ENCODE assay signal across 11 mouse cellular contexts in genomic region chr13:59972093-59972427, GRCm38 (mm10).
A peak's percentile ranks its signal among the peaks of the same experiment; 100 is the strongest.
DNase-seq lines count a peak whose midpoint lies in the region; ATAC-seq and TF ChIP-seq lines count a peak whose summit lies in the region.
"Had no signal": no experiment of that assay in that cellular context is flagged by ENCODE, and none has a peak within 500 bp of the region (broad histone marks: within the 10 kb centered on the region; RNA-seq: fewer than 3 reads in every experiment).

No protein-coding gene starts in this region.

- H3K4me2 ChIP-seq in midbrain, postnatal 0 days (ENCODE audit: low read depth, low read length, poor library complexity, severe bottlenecking): no peak overlapping the region
- H3K4me2 ChIP-seq in intestine, embryonic 16.5 days (ENCODE audit: low read depth, low read length): peak overlapping the region; percentile 54; the same call in 1 of the 2 replicates
- peak overlapping the region; percentile 48 for H3K4me2 ChIP-seq in neural tube, embryonic 15.5 days

- WGBS in midbrain, embryonic 10.5 days: 32% methylated on average over 9 of the region's 9 CpGs
- WGBS in midbrain, postnatal 0 days: 27% methylated on average over 9 of the region's 9 CpGs
- 57% methylated on average over 9 of the region's 9 CpGs for WGBS in intestine, embryonic 16.5 days
- 38% methylated on average over 9 of the region's 9 CpGs for WGBS in neural tube, embryonic 15.5 days

- DNase-seq in heart, adult 11 months: peak; percentile 83
- DNase-seq in heart, postnatal 10 days: no peak
- no peak for DNase-seq in midbrain, embryonic 10.5 days (ENCODE audit: low spot score)
- DNase-seq in midbrain, postnatal 0 days (ENCODE audit: low spot score): no peak
- DNase-seq in right cerebral cortex, postnatal 36 days (ENCODE audit: low spot score in 2 of 2): no peak
- DNase-seq in urinary bladder, adult 18-20 months (ENCODE audit: low spot score in 2 of 2): no peak
- DNase-seq: adrenal gland, postnatal 25 days; cerebellum, adult 18-20 months; liver, postnatal 0 days had no signal

- peak overlapping the region; percentile 48 for H3K4me3 ChIP-seq in midbrain, embryonic 10.5 days
- no peak overlapping the region for H3K4me3 ChIP-seq in midbrain, postnatal 0 days (ENCODE audit: low read depth, low read length)
- H3K4me3 ChIP-seq in intestine, embryonic 16.5 days (ENCODE audit: low read length): no peak overlapping the region
- H3K4me3 ChIP-seq in neural tube, embryonic 15.5 days (replicated peaks): no peak overlapping the region

- peaks cover 40% of the 10 kb centered on the region for H3K4me1 ChIP-seq in midbrain, embryonic 10.5 days
- H3K4me1 ChIP-seq in midbrain, postnatal 0 days (ENCODE audit: insufficient read depth, low read length): no peaks in the 10 kb centered on the region
- H3K4me1 ChIP-seq in intestine, embryonic 16.5 days (ENCODE audit: control insufficient read depth, insufficient read depth, low read length): peaks cover 4% of the 10 kb centered on the region; the same call in 1 of the 2 replicates
- peaks cover 21% of the 10 kb centered on the region for H3K4me1 ChIP-seq in neural tube, embryonic 15.5 days

- H3K27me3 ChIP-seq in midbrain, embryonic 10.5 days (ENCODE audit: low read depth, poor library complexity, severe bottlenecking): peaks cover 75% of the 10 kb centered on the region
- peaks cover 6% of the 10 kb centered on the region; the same call in 1 of the 2 replicates for H3K27me3 ChIP-seq in midbrain, postnatal 0 days (ENCODE audit: insufficient read depth, low read length)
- peaks cover 3% of the 10 kb centered on the region; the same call in 1 of the 2 replicates for H3K27me3 ChIP-seq in intestine, embryonic 16.5 days (replicated peaks; ENCODE audit: control insufficient read depth, insufficient read depth, low read length)
- H3K27me3 ChIP-seq in neural tube, embryonic 15.5 days (replicated peaks): peaks cover 4% of the 10 kb centered on the region; the same call in 1 of the 2 replicates

- H3K27ac ChIP-seq in midbrain, embryonic 10.5 days (replicated peaks): peak overlapping the region; percentile 87
- H3K27ac ChIP-seq in midbrain, postnatal 0 days (ENCODE audit: low read depth, low read length): no peak overlapping the region
- H3K27ac ChIP-seq in intestine, embryonic 16.5 days (ENCODE audit: low read length): no peak overlapping the region
- no peak overlapping the region for H3K27ac ChIP-seq in neural tube, embryonic 15.5 days (replicated peaks)

- TF ChIP-seq CTCF in midbrain, postnatal 0 days (IDR thresholded peaks at IDR 0.05): no peak

- no peak overlapping the region for H3K9ac ChIP-seq in midbrain, postnatal 0 days (replicated peaks; ENCODE audit: low read length, poor library complexity, severe bottlenecking)
- no peak overlapping the region for H3K9ac ChIP-seq in intestine, embryonic 16.5 days (ENCODE audit: low read depth, low read length)
- no peak overlapping the region for H3K9ac ChIP-seq in neural tube, embryonic 15.5 days (replicated peaks)
- H3K9ac ChIP-seq: liver, postnatal 0 days had no signal

- no peak for ATAC-seq in midbrain, postnatal 0 days (ENCODE audit: low FRiP score)
- no peak for ATAC-seq in intestine, embryonic 16.5 days
- no peak for ATAC-seq in neural tube, embryonic 15.5 days (ENCODE audit: low FRiP score)
- ATAC-seq: liver, postnatal 0 days had no signal

- H3K36me3 ChIP-seq in midbrain, embryonic 10.5 days: no peaks in the 10 kb centered on the region
- H3K36me3 ChIP-seq in midbrain, postnatal 0 days (ENCODE audit: insufficient read depth, low read length): no peaks in the 10 kb centered on the region
- H3K36me3 ChIP-seq in intestine, embryonic 16.5 days (ENCODE audit: control insufficient read depth, insufficient read depth, low read length): no peaks in the 10 kb centered on the region
- no peaks in the 10 kb centered on the region for H3K36me3 ChIP-seq in neural tube, embryonic 15.5 days

- intact Hi-C loops in heart, postnatal 10 days (cut with DNase I): no loop called here

- no peaks in the 10 kb centered on the region for H3K9me3 ChIP-seq in midbrain, embryonic 10.5 days (replicated peaks)
- no peaks in the 10 kb centered on the region for H3K9me3 ChIP-seq in midbrain, postnatal 0 days (ENCODE audit: low read length)
- no peaks in the 10 kb centered on the region for H3K9me3 ChIP-seq in intestine, embryonic 16.5 days (ENCODE audit: control insufficient read depth, low read length)
- H3K9me3 ChIP-seq in neural tube, embryonic 15.5 days (replicated peaks): no peaks in the 10 kb centered on the region
